Mouse (Mus musculus) bone marrow macrophage, adult 2 months (primary cell): ENCODE results near the gene Rreb1.

Source experiments
- CTCF ChIP-seq: IDR thresholded peaks from 2 replicates; pipeline ENCODE4 v1.5.1; 2012; ENCODE audit warnings: low read depth, mild to moderate bottlenecking, low read length, moderate library complexity
- POLR2A ChIP-seq: IDR thresholded peaks from 2 replicates; pipeline ENCODE4 v1.6.1; 2012; ENCODE audit warnings: mild to moderate bottlenecking, low read depth, low read length, borderline replicate concordance

DNA sequence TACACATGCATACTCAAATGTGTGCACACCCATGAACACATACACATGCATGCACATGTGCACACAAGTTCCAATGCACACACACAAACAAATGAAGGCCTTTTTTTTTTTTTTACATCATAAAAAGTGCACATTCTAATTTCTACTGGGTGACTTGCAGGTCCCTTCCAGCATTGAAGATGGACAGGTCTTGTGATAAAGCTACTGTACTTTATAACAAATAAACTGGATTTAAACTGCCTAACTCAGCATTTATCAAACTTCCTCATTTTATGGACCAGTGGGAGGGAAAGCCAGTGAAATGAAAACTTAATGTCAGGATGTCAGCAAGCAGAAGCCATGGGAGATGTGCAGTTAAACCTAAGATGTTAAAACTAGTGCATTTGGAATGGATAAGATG is 1.5 kb upstream of the Rreb1 start:
- no peak for TF ChIP-seq CTCF
- TF ChIP-seq POLR2A: no peak
